Mouse (Mus musculus) ES-E14 (cell line): ENCODE measurements around the gene Ube2cbp. TPM values are rescaled to one million over a fixed set of nuclear protein-coding genes. Genes with fewer than 3 reads are reported as not detected.

Experiments
- DNase-seq: peaks from one replicate; pipeline ENCODE4 v3.0.0-alpha.2; 2013; ENCODE audit warnings: low read depth, low spot score
- H3K27ac ChIP-seq: 2 replicates; pipeline ENCODE4 v1.5.1; 2012; ENCODE audit warnings: low read depth, mild to moderate bottlenecking, low read length, moderate library complexity, mixed read lengths; ENCODE audit not compliant: poor library complexity, insufficient read depth, severe bottlenecking
- H3K36me3 ChIP-seq: 2 replicates; pipeline ENCODE4 v1.6.1; 2012; ENCODE audit warnings: mild to moderate bottlenecking, low read length, moderate library complexity, mixed read lengths; ENCODE audit not compliant: control insufficient read depth, poor library complexity, insufficient read depth, severe bottlenecking
- H3K4me1 ChIP-seq, 2 experiments: fragments of 150-350 bp in 1 of 2; sonication (generic) in 1 of 2; 2 replicates each; pipeline ENCODE4 v1.6.1; 2012; ENCODE audit warnings: low read length in 2 of 2, mild to moderate bottlenecking in 1 of 2, mixed read lengths in 1 of 2; ENCODE audit not compliant: control insufficient read depth in 2 of 2, insufficient read depth in 2 of 2, poor library complexity in 1 of 2
- H3K4me3 ChIP-seq, 2 experiments: fragments of 150-350 bp in 1 of 2; sonication (generic) in 1 of 2; 2 replicates each; pipeline ENCODE4 v1.5.1; 2012; ENCODE audit warnings: low read length in 2 of 2, low read depth in 1 of 2, mild to moderate bottlenecking in 1 of 2, mixed read lengths in 1 of 2; ENCODE audit not compliant: insufficient read depth in 1 of 2, poor library complexity in 1 of 2, severe bottlenecking in 1 of 2
- H3K9ac ChIP-seq: 2 replicates; pipeline ENCODE4 v1.6.1; 2012; ENCODE audit warnings: low read depth, mild to moderate bottlenecking, low read length, mixed read lengths; ENCODE audit not compliant: poor library complexity, insufficient read depth, severe bottlenecking
- H3K9me3 ChIP-seq: fragments of 150-350 bp; sonication (generic); 2 replicates; pipeline ENCODE4 v1.6.1; 2012; ENCODE audit warnings: low read depth, mild to moderate bottlenecking, low read length; ENCODE audit not compliant: control insufficient read depth, insufficient read depth
- CHD2 ChIP-seq: IDR thresholded peaks from 2 replicates; pipeline ENCODE4 v1.6.1; 2014; ENCODE audit warnings: mild to moderate bottlenecking, low read depth, low read length, inconsistent platforms
- HCFC1 ChIP-seq: IDR thresholded peaks from 2 replicates; pipeline ENCODE4 v1.6.1; 2012; ENCODE audit warnings: low read length, inconsistent platforms, borderline replicate concordance; ENCODE audit not compliant: insufficient read depth
- MAFK ChIP-seq: IDR thresholded peaks from 2 replicates; pipeline ENCODE4 v1.6.1; 2014; ENCODE audit warnings: mild to moderate bottlenecking, low read depth, low read length, inconsistent platforms; ENCODE audit not compliant: insufficient read depth
- ZC3H11A ChIP-seq: IDR thresholded peaks from 2 replicates; pipeline ENCODE4 v1.6.1; 2012; ENCODE audit warnings: low read depth, mild to moderate bottlenecking, inconsistent platforms, low read length, borderline replicate concordance
- ZNF384 ChIP-seq: IDR thresholded peaks from 2 replicates; pipeline ENCODE4 v1.6.1; 2012; ENCODE audit warnings: low read depth, low read length, inconsistent platforms
- in situ Hi-C, 2 experiments: fragments of 600-800 bp; cut with MboI; formaldehyde crosslinking; loops; one replicate each; pipeline ENCODE4 v1.15.1; 2025; ENCODE audit warnings: low sequenced_read_pairs in 2 of 2, inconsistent platforms in 1 of 2; ENCODE audit not compliant: unreplicated experiment in 2 of 2
- total RNA-seq: library from RNA; depleted of rRNA; stranded (reverse); fragments of 300-350 nt; gene quantifications from 2 replicates; pipeline ENCODE4 v1.2.3, GENCODE M21; 2012

The Ube2cbp gene
- total RNA-seq, 1 experiment: 5.7 TPM

DNA sequence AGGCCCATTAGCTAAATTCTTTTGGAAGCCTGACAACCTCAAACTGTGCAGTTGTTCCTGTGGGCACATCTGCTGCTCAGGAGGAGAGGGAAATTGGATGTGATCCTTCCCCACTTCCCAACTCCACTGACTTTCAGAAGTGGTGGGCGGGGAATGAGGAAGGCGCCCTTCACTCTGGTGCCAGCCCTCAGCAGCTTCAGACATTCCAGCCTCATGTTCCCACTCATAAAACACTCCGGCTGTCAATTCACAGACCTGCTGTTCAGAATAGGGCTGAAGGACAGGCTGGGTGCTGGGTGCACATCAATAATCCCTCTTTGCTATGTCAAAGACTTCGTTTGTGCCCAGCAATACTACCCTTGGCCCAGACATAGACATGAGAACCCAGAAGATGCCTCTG is 136.5 kb downstream of the Ube2cbp start:
- in situ Hi-C loops: no loop called here

DNA sequence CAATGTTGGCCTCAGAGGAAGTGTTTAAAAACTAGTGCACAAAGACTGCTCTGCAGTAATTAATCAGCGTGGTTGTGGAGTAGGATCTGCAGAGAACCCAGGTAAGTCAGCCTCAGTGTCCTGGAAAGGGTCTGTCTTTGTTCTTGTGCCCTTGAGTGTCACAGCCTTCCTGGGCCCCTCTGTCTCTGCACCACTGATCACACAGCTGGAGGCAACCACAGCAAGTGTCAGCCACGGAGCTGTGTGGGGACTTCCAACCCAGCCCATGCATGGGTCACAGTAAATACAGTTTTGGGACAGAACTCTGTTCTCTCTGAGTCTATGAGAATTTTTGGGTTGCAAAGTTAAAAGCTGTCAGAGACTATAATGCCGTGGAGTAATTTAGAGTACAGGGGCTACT is 137.4 kb downstream of the Ube2cbp start:
- in situ Hi-C loops: no loop called here
- Histone ChIP-seq H3K4me1 (no peaks in the 10 kb centered on the region), H3K27ac (no peak overlapping the region), H3K9ac (no peak overlapping the region), H3K9me3 (no peaks in the 10 kb centered on the region), H3K4me3 (no peak overlapping the region), H3K36me3 (no peaks in the 10 kb centered on the region)
- no peak for TF ChIP-seq CHD2
- TF ChIP-seq ZNF384: no peak
- TF ChIP-seq HCFC1: no peak
- no peak for TF ChIP-seq ZC3H11A
- DNase-seq: no peak

More for the DNA sequence above, 136.5 kb downstream of the Ube2cbp start:
- TF ChIP-seq ZC3H11A (no peak), HCFC1 (no peak), ZNF384 (no peak), MAFK (no peak), CHD2 (no peak)
- H3K4me1 ChIP-seq: no peaks in the 10 kb centered on the region
- no peaks in the 10 kb centered on the region for H3K9me3 ChIP-seq
- H3K36me3 ChIP-seq: no peaks in the 10 kb centered on the region
- no peak for DNase-seq
- H3K9ac ChIP-seq: no peak overlapping the region
- no peak overlapping the region for H3K4me3 ChIP-seq
- H3K27ac ChIP-seq: no peak overlapping the region

DNA sequence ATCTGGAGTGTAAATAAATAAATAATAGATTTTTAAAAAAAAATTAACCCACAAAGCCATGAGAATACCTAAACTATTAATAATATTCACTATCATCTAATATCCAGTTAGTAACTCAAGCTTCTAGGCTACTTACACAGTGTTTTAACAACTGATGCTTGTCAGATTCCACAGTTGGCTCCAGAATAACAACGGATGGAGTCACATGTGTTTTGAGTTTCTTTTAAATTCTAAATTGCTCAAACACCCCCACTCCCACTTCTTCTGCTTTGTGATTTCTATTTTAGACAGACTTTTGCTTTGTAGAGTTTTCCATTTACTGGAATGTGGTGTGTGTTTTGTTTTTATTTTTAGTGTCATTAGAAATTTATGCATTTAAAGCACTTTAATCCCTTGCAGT is 140.0 kb downstream of the Ube2cbp start:
- in situ Hi-C loops: no loop called here
- H3K27ac ChIP-seq: no peak overlapping the region
- no peak overlapping the region for H3K4me3 ChIP-seq

DNA sequence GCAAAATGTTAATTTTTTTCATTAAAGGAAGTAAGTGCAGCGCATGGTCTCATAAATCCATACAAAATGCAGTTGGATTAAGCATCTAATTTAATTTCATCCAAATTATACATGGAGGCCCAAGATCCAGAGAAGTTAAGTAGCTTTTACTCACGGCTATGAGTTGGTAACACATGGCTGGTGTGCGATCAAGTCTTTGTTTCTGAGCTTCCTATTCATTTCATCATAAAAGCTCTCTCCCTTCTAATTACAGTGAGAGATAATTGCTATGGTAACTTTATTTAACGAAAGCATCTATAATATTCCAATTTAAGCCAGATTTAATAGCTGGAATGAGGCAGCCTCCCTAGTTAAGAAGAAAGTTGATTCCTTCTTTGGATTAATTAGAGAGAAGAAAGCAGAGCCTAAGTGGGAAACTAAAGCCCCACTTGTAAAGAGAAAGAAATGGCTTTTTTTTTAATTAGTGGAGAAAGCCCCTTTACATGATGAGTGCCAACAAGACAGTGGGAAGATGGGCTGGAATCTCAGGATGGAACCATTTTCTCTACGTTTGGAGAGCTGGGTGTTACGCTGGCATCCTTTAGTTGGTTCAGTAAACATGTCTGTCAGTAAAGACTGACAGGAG is 145.1 kb downstream of the Ube2cbp start:
- Histone ChIP-seq H3K4me3 (no peak overlapping the region), H3K27ac (no peak overlapping the region), H3K9ac (no peak overlapping the region), H3K4me1 (no peaks in the 10 kb centered on the region), H3K9me3 (no peaks in the 10 kb centered on the region), H3K36me3 (no peaks in the 10 kb centered on the region)
- no peak for DNase-seq
- TF ChIP-seq ZC3H11A: no peak
- TF ChIP-seq MAFK: no peak
- no peak for TF ChIP-seq HCFC1
- TF ChIP-seq CHD2: no peak
- TF ChIP-seq ZNF384: no peak
- in situ Hi-C loops: no loop called here

More for the DNA sequence above, 140.0 kb downstream of the Ube2cbp start:
- Histone ChIP-seq H3K9ac (no peak overlapping the region), H3K36me3 (no peaks in the 10 kb centered on the region), H3K9me3 (no peaks in the 10 kb centered on the region), H3K4me1 (no peaks in the 10 kb centered on the region)
- DNase-seq: no peak
- TF ChIP-seq MAFK: no peak
- no peak for TF ChIP-seq ZNF384
- no peak for TF ChIP-seq HCFC1
- TF ChIP-seq ZC3H11A: no peak
- no peak for TF ChIP-seq CHD2

DNA sequence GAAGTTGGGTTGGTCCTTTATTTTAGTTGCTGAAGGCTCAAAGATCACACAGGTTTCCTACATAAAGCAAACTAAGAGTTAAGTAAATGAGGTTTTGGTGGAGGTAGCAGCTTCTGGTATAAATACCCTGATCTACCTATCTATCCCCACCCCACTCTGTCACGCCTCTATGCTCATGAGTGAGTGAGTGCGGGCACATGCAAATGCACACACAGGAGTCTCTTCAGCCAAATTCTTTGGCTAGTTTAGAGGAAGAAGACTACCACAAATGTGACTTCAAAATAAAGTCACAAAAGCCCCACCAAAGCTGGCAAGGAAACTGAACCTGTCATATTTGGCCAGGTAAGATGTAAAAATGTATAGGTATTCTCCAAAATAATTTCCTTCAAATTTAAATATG is 149.1 kb downstream of the Ube2cbp start:
- Histone ChIP-seq H3K9ac (no peak overlapping the region), H3K4me3 (no peak overlapping the region), H3K9me3 (no peaks in the 10 kb centered on the region), H3K36me3 (no peaks in the 10 kb centered on the region), H3K27ac (no peak overlapping the region), H3K4me1 (no peaks in the 10 kb centered on the region)
- TF ChIP-seq ZC3H11A (no peak), MAFK (no peak), ZNF384 (no peak), CHD2 (no peak), HCFC1 (no peak)
- in situ Hi-C loops: no loop called here
- no peak for DNase-seq
